Mouse (Mus musculus) thymus, adult 2 months (tissue): ENCODE results near the gene Gnai2.

Source experiments
- CTCF ChIP-seq: fragments of 200-500 bp; IDR thresholded peaks from 2 replicates; pipeline ENCODE4 v1.5.1; 2012; ENCODE audit warnings: mild to moderate bottlenecking, control low read depth, low read length, moderate library complexity, borderline replicate concordance; ENCODE audit not compliant: control insufficient read depth, poor library complexity, insufficient read depth; ENCODE audit errors: extremely low read depth
- POLR2A ChIP-seq: fragments of 200-500 bp; IDR thresholded peaks from 2 replicates; pipeline ENCODE4 v1.6.1; 2012; ENCODE audit warnings: mild to moderate bottlenecking, low read length, control low read depth, moderate library complexity; ENCODE audit not compliant: control insufficient read depth, poor library complexity, insufficient read depth; ENCODE audit errors: extremely low read depth

DNA sequence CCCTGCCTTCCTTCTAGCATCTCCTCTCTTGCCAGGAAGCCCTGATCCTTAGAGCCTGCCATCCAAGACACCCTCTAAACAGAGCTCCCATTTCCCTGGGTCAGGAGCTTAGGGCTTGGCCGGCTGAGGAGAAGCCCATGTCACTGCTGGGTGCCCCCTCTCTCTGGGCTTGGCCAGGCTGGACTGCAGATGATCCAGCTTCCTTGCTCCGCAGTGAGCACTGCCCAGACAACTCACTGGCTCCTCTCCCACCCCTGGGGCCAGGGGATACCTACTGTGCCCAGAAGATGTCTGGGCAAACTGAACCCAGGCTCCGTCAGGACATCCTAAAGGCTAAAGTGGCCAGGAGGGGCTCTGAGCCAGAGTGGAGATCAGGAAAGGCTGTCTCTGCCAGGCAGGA is 24.8 kb upstream of the Gnai2 start:
- TF ChIP-seq POLR2A, result no peak
- TF ChIP-seq CTCF, result no peak
